Mouse (Mus musculus): ENCODE measurements at regions not wholly inside any gene's neighbourhood (a gene's known extent, or its start where the extent isn't known, plus 50 kb on each side); places are given as distances from the start of the nearest gene placed in this dataset.

DNA sequence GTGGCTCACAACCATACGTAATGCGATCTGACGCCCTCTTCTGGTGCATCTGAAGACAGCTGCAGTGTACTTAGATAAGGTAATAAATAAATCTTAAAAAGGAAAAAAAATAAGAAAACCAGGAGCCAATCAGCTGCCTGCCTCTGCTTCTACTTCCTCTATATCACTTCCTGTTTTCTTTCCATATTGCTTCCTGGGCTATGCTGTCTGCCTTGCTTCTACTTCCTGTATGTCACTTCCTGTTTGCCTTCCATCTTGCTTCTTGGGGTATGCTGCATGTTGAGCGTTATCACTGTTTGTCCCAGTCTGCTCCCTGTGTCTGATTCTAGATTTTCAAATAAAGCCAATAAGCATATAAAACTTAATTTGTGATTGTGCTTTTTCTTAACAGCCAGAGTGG is 85.3 kb upstream of the Slc28a3 start:
- TF ChIP-seq EP300 (IDR thresholded peaks at IDR 0.05; ENCODE audit: insufficient read depth, low read depth, low read length) (no peak), CTCF (IDR thresholded peaks at IDR 0.05) (no peak), POLR2A (IDR thresholded peaks at IDR 0.05; ENCODE audit: insufficient read depth, low read depth, low read length) (no peak)

All from heart, adult 2 months (tissue).